21 mouse cellular contexts compared by ENCODE assay signal in the genomic region with DNA sequence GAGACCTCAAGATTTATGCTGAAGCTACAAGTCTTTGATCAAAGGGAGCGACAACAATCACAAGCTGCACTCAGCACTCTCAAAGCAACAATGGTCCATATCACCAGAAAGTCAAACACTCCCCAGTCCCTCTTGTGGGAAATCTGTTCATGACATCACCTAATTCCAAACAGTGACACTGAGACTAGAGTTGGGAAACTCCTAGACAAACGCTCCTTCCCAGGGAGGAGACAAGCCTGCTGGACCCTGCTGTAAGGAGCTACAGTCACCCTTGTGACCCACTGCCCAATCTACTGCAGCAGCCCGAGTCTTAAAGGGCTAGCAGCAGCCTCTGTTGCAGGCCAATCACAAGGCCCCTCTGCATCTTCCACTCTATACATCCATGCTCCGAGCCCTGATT. TPM values are rescaled to one million over a fixed set of nuclear protein-coding genes. Genes with fewer than 3 reads are reported as not detected.
DNase-seq lines count a peak whose midpoint lies in the region; ATAC-seq and TF ChIP-seq lines count a peak whose summit lies in the region.
"Had no signal": no experiment of that assay in that cellular context is flagged by ENCODE, and none has a peak within 500 bp of the region (broad histone marks: within the 10 kb centered on the region; RNA-seq: fewer than 3 reads in every experiment).

No protein-coding gene starts in this region.

- no peak overlapping the region for H3K9ac ChIP-seq in lung, embryonic 16.5 days (ENCODE audit: low read length)
- H3K9ac ChIP-seq in forebrain, embryonic 11.5 days (ENCODE audit: low read length), result no peak overlapping the region
- H3K9ac ChIP-seq: forebrain, postnatal 0 days; hindbrain, embryonic 12.5 days had no signal

- peak; percentile 79 for ATAC-seq in lung, embryonic 16.5 days (ENCODE audit: low read depth)
- no peak for ATAC-seq in monocyte, adult 5-6 weeks (replicated peaks; ENCODE audit: insufficient number of reproducible peaks, low FRiP score, low TSS enrichment, poor library complexity, severe bottlenecking)
- ATAC-seq in forebrain, embryonic 11.5 days (replicated peaks; ENCODE audit: low FRiP score), result no peak
- ATAC-seq: forebrain, postnatal 0 days had no signal

- no peaks in the 10 kb centered on the region for H3K27me3 ChIP-seq in lung, embryonic 16.5 days (ENCODE audit: control insufficient read depth, insufficient read depth, low read depth, low read length)
- no peaks in the 10 kb centered on the region for H3K27me3 ChIP-seq in forebrain, embryonic 11.5 days (ENCODE audit: control insufficient read depth, insufficient read depth, low read length)
- H3K27me3 ChIP-seq: embryonic facial prominence, embryonic 12.5 days; hindbrain, embryonic 12.5 days had no signal

- no peaks in the 10 kb centered on the region for H3K9me3 ChIP-seq in lung, embryonic 16.5 days (ENCODE audit: control insufficient read depth, low read length)
- H3K9me3 ChIP-seq in forebrain, embryonic 11.5 days (ENCODE audit: control insufficient read depth, low read length), result no peaks in the 10 kb centered on the region
- H3K9me3 ChIP-seq: embryonic facial prominence, embryonic 12.5 days; hindbrain, embryonic 12.5 days; limb, embryonic 10.5 days had no signal

- DNase-seq in gastrocnemius, adult 2 months, result no peak
- no peak for DNase-seq in gastrocnemius, postnatal 4 days (ENCODE audit: low spot score in 2 of 2)
- DNase-seq in lung, adult 2 months, result no peak
- DNase-seq in lung, postnatal 25 days (ENCODE audit: low spot score), result peak; percentile 53
- DNase-seq in yolk sac, embryonic 10.5 days (ENCODE audit: low spot score), result peak; percentile 52
- no peak for DNase-seq in forebrain, embryonic 11.5 days (ENCODE audit: low spot score)
- DNase-seq: adrenal gland, adult 8-10 months; cerebellum, adult 18-20 months; forebrain, postnatal 0 days; gastrocnemius, postnatal 10 days; kidney, adult 11 months; retina, postnatal 1 day had no signal

- peak overlapping the region; percentile 12 for H3K27ac ChIP-seq in gastrocnemius, adult 2 months
- H3K27ac ChIP-seq in lung, embryonic 16.5 days (ENCODE audit: low read length), result peak overlapping the region; percentile 28
- no peak overlapping the region for H3K27ac ChIP-seq in forebrain, embryonic 11.5 days (ENCODE audit: low read depth, low read length)
- H3K27ac ChIP-seq: embryonic facial prominence, embryonic 12.5 days; hindbrain, embryonic 12.5 days; kidney, postnatal 0 days had no signal

- 43% methylated on average over 4 of the region's 4 CpGs for WGBS in lung, embryonic 16.5 days
- 61% methylated on average over 4 of the region's 4 CpGs for WGBS in lung, adult 2 months
- WGBS in forebrain, embryonic 11.5 days, result 62% methylated on average over 4 of the region's 4 CpGs

- TF ChIP-seq POLR2A in lung, adult 2 months (IDR thresholded peaks at IDR 0.05; ENCODE audit: borderline replicate concordance, extremely low read depth, low read depth, low read length), result no peak

- intact Hi-C loops in gastrocnemius, adult 2 months (cut with DNase I), result no loop called here

- peaks cover 18% of the 10 kb centered on the region for H3K36me3 ChIP-seq in lung, embryonic 16.5 days (ENCODE audit: control insufficient read depth, insufficient read depth, low read length)
- H3K36me3 ChIP-seq in forebrain, embryonic 11.5 days (ENCODE audit: control insufficient read depth, insufficient read depth, low read length), result peaks cover 11% of the 10 kb centered on the region; the same call in 1 of the 2 replicates

- H3K4me2 ChIP-seq in lung, embryonic 16.5 days (ENCODE audit: low read depth, low read length), result no peak overlapping the region
- H3K4me2 ChIP-seq in forebrain, embryonic 11.5 days (ENCODE audit: low read depth, low read length, severe bottlenecking), result no peak overlapping the region
- H3K4me2 ChIP-seq: embryonic facial prominence, embryonic 12.5 days; hindbrain, embryonic 12.5 days; midbrain, embryonic 11.5 days had no signal

- peaks cover 6% of the 10 kb centered on the region; the same call in 1 of the 2 replicates for H3K4me1 ChIP-seq in lung, embryonic 16.5 days (replicated peaks; ENCODE audit: control insufficient read depth, insufficient read depth, low read length)
- peaks cover 10% of the 10 kb centered on the region; the same call in 1 of the 2 replicates for H3K4me1 ChIP-seq in lung, adult 2 months (ENCODE audit: control insufficient read depth, insufficient read depth, low read length)
- no peaks in the 10 kb centered on the region for H3K4me1 ChIP-seq in forebrain, embryonic 11.5 days (replicated peaks; ENCODE audit: control insufficient read depth, insufficient read depth, low read length)

- TF ChIP-seq CTCF in gastrocnemius, adult 2 months (IDR thresholded peaks at IDR 0.05), result no peak
- no peak for TF ChIP-seq CTCF in lung, adult 2 months (IDR thresholded peaks at IDR 0.05; ENCODE audit: insufficient read depth, low read length)

- H3K4me3 ChIP-seq in gastrocnemius, adult 2 months, result no peak overlapping the region
- no peak overlapping the region for H3K4me3 ChIP-seq in lung, embryonic 16.5 days (ENCODE audit: low read length)
- H3K4me3 ChIP-seq in lung, adult 2 months (replicated peaks; ENCODE audit: extremely low read depth, low read depth, low read length), result no peak overlapping the region
- no peak overlapping the region for H3K4me3 ChIP-seq in forebrain, embryonic 11.5 days (ENCODE audit: low read depth, low read length)
- H3K4me3 ChIP-seq: embryonic facial prominence, embryonic 12.5 days; hindbrain, embryonic 12.5 days; limb, embryonic 10.5 days had no signal

RNA-seq across cellular contexts. Expression of a gene that starts 13.0 kb away (rescaled TPM):
- total RNA-seq in gastrocnemius, adult 2 months (2021), result 10 to 100 TPM; 14.4 to 19.1 TPM
- 10 to 100 TPM; 42.5 to 47.9 TPM for total RNA-seq in gastrocnemius, postnatal 4 days (2021)
- polyA plus RNA-seq in lung, embryonic 16.5 days (2015; fragmentation: Nextera tagmentation; extraction: Ambion mirVana), result 108 and 115 TPM in 2 replicates
- polyA plus RNA-seq in lung, adult 2 months (2012; rRNA removed), result 118 and 184 TPM in 2 replicates
- total RNA-seq in monocyte, adult 5-6 weeks (2017), result 68.2 to 81.0 TPM (median 69.9 TPM) in 3 replicates
- 51.3 and 56.9 TPM in 2 replicates for polyA plus RNA-seq in forebrain, embryonic 11.5 days (2014; fragmentation: Nextera tagmentation; extraction: Ambion mirVana)

RNA-seq across cellular contexts. Expression of a gene that starts 42.1 kb away (rescaled TPM):
- 1 to 10 TPM; 6.5 to 7.0 TPM for total RNA-seq in gastrocnemius, adult 2 months (2021)
- 10 to 100 TPM; 12.5 to 12.7 TPM for total RNA-seq in gastrocnemius, postnatal 4 days (2021)
- polyA plus RNA-seq in lung, embryonic 16.5 days (2015; fragmentation: Nextera tagmentation; extraction: Ambion mirVana), result 32.7 and 35.5 TPM in 2 replicates
- 0.37 and 1.4 TPM in 2 replicates for polyA plus RNA-seq in lung, adult 2 months (2012; rRNA removed)
- total RNA-seq in monocyte, adult 5-6 weeks (2017), result 0.58 to 4.5 TPM in 2 of 3 replicates, not detected in the other
- polyA plus RNA-seq in forebrain, embryonic 11.5 days (2014; fragmentation: Nextera tagmentation; extraction: Ambion mirVana), result 49.5 and 52.3 TPM in 2 replicates

RNA-seq across cellular contexts. Expression of a gene that starts 53.0 kb away (rescaled TPM):
- under 1 TPM; 0.36 to 0.51 TPM for total RNA-seq in gastrocnemius, adult 2 months (2021)
- total RNA-seq in gastrocnemius, postnatal 4 days (2021), result 1 to 10 TPM in 1 of 2 experiments, under 1 TPM in 1; 0.41 to 1.4 TPM
- polyA plus RNA-seq in lung, embryonic 16.5 days (2015; fragmentation: Nextera tagmentation; extraction: Ambion mirVana), result 0.44 TPM in 1 of 2 replicates, not detected in the other
- polyA plus RNA-seq in lung, adult 2 months (2012; rRNA removed), result not detected in 2 replicates
- total RNA-seq in monocyte, adult 5-6 weeks (2017), result not detected in 3 replicates
- 0.49 and 1.3 TPM in 2 replicates for polyA plus RNA-seq in forebrain, embryonic 11.5 days (2014; fragmentation: Nextera tagmentation; extraction: Ambion mirVana)
- polyA plus RNA-seq: embryonic facial prominence, embryonic 12.5 days; heart, postnatal 0 days; thymus, postnatal 0 days had no signal

Comparison
In these comparisons a context has a peak if more than half of its experiments do, and no peak if none do; other contexts are left out.
1. DNase-seq: peak in lung, postnatal 25 days (single experiment) and yolk sac, embryonic 10.5 days (single experiment); none in gastrocnemius, adult 2 months (single experiment), gastrocnemius, postnatal 4 days (0 of 2), lung, adult 2 months (single experiment) and forebrain, embryonic 11.5 days (single experiment).